Mouse (Mus musculus) heart, postnatal 0 days (tissue): ENCODE data around the gene Hspe1. TPM values are rescaled to one million over a fixed set of nuclear protein-coding genes. Genes with fewer than 3 reads are reported as not detected.
"Not testable (repeated sequence)": the region's sequence is repeated elsewhere in the genome, so short reads cannot be mapped to it uniquely, and the experiment has no call there.

Source experiments
- ATAC-seq: fragments of 200-750 bp; cut with Nextera tagmentation; 2 replicates; pipeline ENCODE4 v1.8.0; 2017; ENCODE audit warnings: low read depth, moderate number of reproducible peaks, moderate library complexity; ENCODE audit not compliant: insufficient read depth
- DNase-seq: peaks from one replicate; pipeline ENCODE4 v3.0.0-alpha.2; 2016; ENCODE audit warnings: low spot score
- H3K27ac ChIP-seq: fragments of 300-500 bp; sonication (generic); 2 replicates; pipeline ENCODE4 v1.5.1; 2014; ENCODE audit warnings: low read depth, mild to moderate bottlenecking
- H3K27me3 ChIP-seq: fragments of 300-500 bp; sonication (generic); 2 replicates; pipeline ENCODE4 v1.6.1; 2014; ENCODE audit warnings: low read length, mixed read lengths; ENCODE audit not compliant: control insufficient read depth, insufficient read depth
- H3K36me3 ChIP-seq: fragments of 300-500 bp; sonication (generic); replicated peaks from 2 replicates; pipeline ENCODE4 v1.6.1; 2014; ENCODE audit warnings: low read length, mixed read lengths; ENCODE audit not compliant: control insufficient read depth, insufficient read depth
- H3K4me1 ChIP-seq: fragments of 300-500 bp; sonication (generic); 2 replicates; pipeline ENCODE4 v1.6.1; 2014; ENCODE audit warnings: antibody characterized with exemption; ENCODE audit not compliant: control insufficient read depth, insufficient read depth
- H3K4me2 ChIP-seq: fragments of 300-500 bp; sonication (generic); 2 replicates; pipeline ENCODE4 v1.6.1; 2014; ENCODE audit warnings: low read depth, mild to moderate bottlenecking, low read length, moderate library complexity
- H3K4me3 ChIP-seq: fragments of 300-500 bp; sonication (generic); 2 replicates; pipeline ENCODE4 v1.5.1; 2014; ENCODE audit warnings: low read depth, low read length
- H3K9ac ChIP-seq: fragments of 300-500 bp; sonication (generic); replicated peaks from 2 replicates; pipeline ENCODE4 v1.6.1; 2014; ENCODE audit warnings: low read depth, low read length, mixed read lengths
- H3K9me3 ChIP-seq: fragments of 300-500 bp; sonication (generic); replicated peaks from 2 replicates; pipeline ENCODE4 v1.6.1; 2016; ENCODE audit warnings: low read length; ENCODE audit not compliant: control insufficient read depth
- CTCF ChIP-seq: IDR thresholded peaks from 2 replicates; pipeline ENCODE4 v1.5.1; 2016; ENCODE audit warnings: antibody characterized with exemption, control low read depth, low read depth
- EP300 ChIP-seq: IDR thresholded peaks from 2 replicates; pipeline ENCODE4 v1.6.1; 2016; ENCODE audit warnings: antibody characterized with exemption, low read depth
- WGBS: fragments of 180-500 bp; shearing (Covaris S2); extraction: QIAGEN DNeasy Blood & Tissue Kit; methylation state at CpG from one replicate; pipeline ENCODE4 v1.1.7; 2014; 5-methylcytosine and 5-hydroxymethylcytosine counted together
- polyA plus RNA-seq: library from polyadenylated mRNA; unstranded; fragments of >200 nt; fragmentation: Nextera tagmentation; extraction: Ambion mirVana; gene quantifications from 2 replicates; pipeline ENCODE4 v1.2.1, GENCODE M21; 2015
- total RNA-seq: library from RNA; depleted of rRNA; stranded (reverse); fragments of >200 nt; gene quantifications from 2 replicates; pipeline ENCODE4 v1.2.3, GENCODE M21; 2014; ENCODE audit warnings: low replicate concordance

Hspe1 gene
- total and polyA plus RNA-seq, 2 experiments from 2014 or later, result 108 to 350 TPM

GRCm38 (mm10) chr1:55055322-55056115 lies 32.4 kb upstream of the Hspe1 start:
- Histone ChIP-seq H3K9me3 (no peaks in the 10 kb centered on the region), H3K4me3 (no peak overlapping the region), H3K36me3 (peaks cover 19% of the 10 kb centered on the region; the same call in 1 of the 2 replicates), H3K27me3 (no peaks in the 10 kb centered on the region), H3K4me1 (peaks cover 16% of the 10 kb centered on the region), H3K4me2 (no peak overlapping the region), H3K9ac (no peak overlapping the region), H3K27ac (no peak overlapping the region)
- no peak for DNase-seq
- WGBS, result 85% methylated on average over 5 of the region's 5 CpGs
- ATAC-seq, result no peak
- TF ChIP-seq EP300, result no peak
- TF ChIP-seq CTCF, result no peak

DNA sequence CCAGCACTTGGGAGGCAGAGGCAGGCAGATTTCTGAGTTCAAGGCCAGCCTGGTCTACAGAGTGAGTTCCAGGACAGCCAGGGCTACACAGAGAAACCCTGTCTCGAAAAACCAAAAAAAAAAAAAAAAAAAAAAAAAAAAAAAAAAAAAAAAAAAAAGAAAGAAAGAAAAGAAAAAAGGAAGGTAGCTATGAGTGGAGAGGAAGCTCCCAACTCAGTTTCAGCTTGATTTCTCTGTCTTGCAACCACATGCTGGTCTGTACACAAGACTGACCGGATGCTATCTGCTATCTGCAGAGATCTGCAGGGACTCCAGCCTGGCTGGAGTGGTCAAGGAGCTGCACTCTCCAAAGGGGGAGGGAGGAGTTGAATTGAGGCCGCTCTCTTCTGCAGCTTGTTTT lies 29.5 kb upstream of the Hspe1 start:
- H3K27me3 ChIP-seq, H3K4me3 ChIP-seq, DNase-seq, H3K4me2 ChIP-seq, H3K9ac ChIP-seq, H3K27ac ChIP-seq, ATAC-seq, H3K9me3 ChIP-seq: not testable (repeated sequence)
- Histone ChIP-seq H3K4me1 (peaks cover 15% of the 10 kb centered on the region), H3K36me3 (peaks cover 37% of the 10 kb centered on the region)
- WGBS, result 92% methylated on average over 2 of the region's 3 CpGs

DNA sequence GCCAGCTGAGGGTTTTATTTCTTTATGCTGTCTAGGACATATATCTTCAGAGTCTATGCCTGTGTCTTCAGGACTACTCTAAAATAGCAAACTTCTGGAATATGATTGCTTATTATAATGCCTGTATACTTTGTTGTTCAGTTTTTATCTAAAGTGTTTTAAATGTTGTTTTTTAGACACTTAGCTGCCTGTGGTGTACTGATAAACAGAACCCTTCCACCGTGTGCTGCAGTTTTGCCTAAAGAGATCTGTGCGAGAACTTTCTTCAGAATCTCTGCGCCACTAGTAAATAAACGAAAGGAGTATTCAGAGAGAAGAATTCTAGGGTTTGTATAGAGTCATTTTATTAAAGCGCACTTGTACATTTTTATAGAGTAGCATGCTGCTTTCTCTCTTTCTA lies 26.8 kb upstream of the Hspe1 start:
- Histone ChIP-seq H3K27ac (no peak overlapping the region), H3K27me3 (no peaks in the 10 kb centered on the region), H3K9ac (no peak overlapping the region), H3K4me3 (no peak overlapping the region), H3K4me1 (no peaks in the 10 kb centered on the region), H3K9me3 (no peaks in the 10 kb centered on the region), H3K36me3 (peaks cover 45% of the 10 kb centered on the region), H3K4me2 (no peak overlapping the region)
- TF ChIP-seq EP300 (no peak), CTCF (no peak)
- ATAC-seq (no peak), DNase-seq (no peak)
- WGBS, result 85% methylated on average over 5 of the region's 5 CpGs

GRCm38 (mm10) chr1:55061772-55062171 lies 26.2 kb upstream of the Hspe1 start:
- Histone ChIP-seq H3K36me3 (peaks cover 49% of the 10 kb centered on the region), H3K9ac (no peak overlapping the region), H3K9me3 (no peaks in the 10 kb centered on the region), H3K27me3 (no peaks in the 10 kb centered on the region), H3K27ac (no peak overlapping the region), H3K4me1 (no peaks in the 10 kb centered on the region), H3K4me3 (no peak overlapping the region), H3K4me2 (no peak overlapping the region)
- ATAC-seq (no peak), DNase-seq (no peak)
- WGBS, result 90% methylated on average over 4 of the region's 4 CpGs
- no peak for TF ChIP-seq EP300
- TF ChIP-seq CTCF, result no peak

- ATAC-seq, H3K9me3 ChIP-seq, H3K4me2 ChIP-seq, H3K27ac ChIP-seq, H3K27me3 ChIP-seq, H3K9ac ChIP-seq, H3K4me1 ChIP-seq, H3K4me3 ChIP-seq, DNase-seq: not testable (repeated sequence)
- peaks cover 51% of the 10 kb centered on the region for H3K36me3 ChIP-seq
Measured at GRCm38 (mm10) chr1:55072328-55072727, 15.6 kb upstream of the Hspe1 start.

GRCm38 (mm10) chr1:55074757-55075156 lies 13.2 kb upstream of the Hspe1 start:
- DNase-seq (no peak), ATAC-seq (0 out of 2 replicates have a peak, but pooled peaks have one; percentile 26)
- H3K27ac ChIP-seq, result peak overlapping the region; percentile 16; the same call in 1 of the 2 replicates
- no peaks in the 10 kb centered on the region for H3K27me3 ChIP-seq
- 39% methylated on average over 2 of the region's 2 CpGs for WGBS
- TF ChIP-seq CTCF (no peak), EP300 (no peak)
- no peaks in the 10 kb centered on the region for H3K9me3 ChIP-seq
- H3K4me2 ChIP-seq, result no peak overlapping the region
- peaks cover 55% of the 10 kb centered on the region for H3K36me3 ChIP-seq
- H3K4me1 ChIP-seq, result no peaks in the 10 kb centered on the region; the same call in 1 of the 2 replicates
- no peak overlapping the region for H3K9ac ChIP-seq
- H3K4me3 ChIP-seq, result no peak overlapping the region
